Mouse (Mus musculus) mouse embryonic stem cell (cell line): ENCODE data around the gene Atxn2.
"Not testable (repeated sequence)": the region's sequence is repeated elsewhere in the genome, so short reads cannot be mapped to it uniquely, and the experiment has no call there.

Experiments used
- in situ Hi-C, 2 experiments: fragments of 300-500 bp; cut with MboI; formaldehyde crosslinking; loops; 1 replicate in 1 of 2; 3 replicates in 1 of 2; pipeline ENCODE4 v1.14.3; 2019 to 2020; ENCODE audit warnings: low sequenced_read_pairs in 2 of 2, low pct_unique_long_range_greater_than_20kb in 1 of 2, mixed read lengths in 1 of 2; ENCODE audit not compliant: unreplicated experiment in 1 of 2

Atxn2 gene

DNA sequence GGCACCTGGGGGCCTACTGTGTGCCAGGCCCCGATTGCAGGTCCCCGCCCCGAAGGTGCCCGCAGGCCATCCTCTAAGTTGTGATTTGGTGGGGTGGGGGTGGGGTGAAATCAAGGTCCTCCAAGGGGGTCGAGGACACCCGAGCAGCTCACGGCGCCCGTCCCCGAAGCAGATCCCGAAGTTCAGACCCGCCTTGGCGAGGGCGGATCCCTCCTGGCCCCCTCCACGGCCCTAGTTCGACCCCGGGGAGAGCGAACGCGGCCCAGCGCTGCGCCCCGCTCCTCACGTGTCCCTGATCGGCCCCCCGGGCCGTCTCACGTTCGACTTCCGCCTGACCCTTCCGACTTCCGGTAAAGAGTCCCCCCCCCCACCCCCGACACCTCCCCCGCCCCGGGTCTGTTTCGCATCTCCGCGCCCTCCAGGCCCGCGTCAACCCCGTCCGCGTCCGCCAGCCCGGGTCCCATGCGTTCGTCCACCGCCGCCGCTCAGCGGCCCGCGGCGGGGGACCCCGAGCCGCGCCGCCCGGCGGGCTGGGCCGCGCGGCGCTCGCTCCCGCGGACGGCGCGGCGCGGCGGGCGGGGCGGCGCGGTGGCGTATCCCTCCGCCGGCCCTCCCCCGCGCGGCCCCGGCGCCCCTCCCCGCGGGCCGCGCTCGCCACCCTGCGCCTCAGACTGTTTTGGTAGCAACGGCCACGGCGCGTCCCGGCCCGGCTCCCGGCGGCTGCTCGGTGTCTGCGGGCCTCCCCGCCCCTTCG, at the start of gene Atxn2:
TSS of gene Atxn2 (plus strand) at position 164 of the 754 bp plus-strand sequence.
- in situ Hi-C loops: no loop called here

- in situ Hi-C loops: no loop called here
Observed at GRCm38 (mm10) chr5:121661494-121661893, 49.6 kb upstream of the Atxn2 start.

GRCm38 (mm10) chr5:121663456-121663855, 47.7 kb upstream of the Atxn2 start:
- in situ Hi-C loops: no loop called here

DNA sequence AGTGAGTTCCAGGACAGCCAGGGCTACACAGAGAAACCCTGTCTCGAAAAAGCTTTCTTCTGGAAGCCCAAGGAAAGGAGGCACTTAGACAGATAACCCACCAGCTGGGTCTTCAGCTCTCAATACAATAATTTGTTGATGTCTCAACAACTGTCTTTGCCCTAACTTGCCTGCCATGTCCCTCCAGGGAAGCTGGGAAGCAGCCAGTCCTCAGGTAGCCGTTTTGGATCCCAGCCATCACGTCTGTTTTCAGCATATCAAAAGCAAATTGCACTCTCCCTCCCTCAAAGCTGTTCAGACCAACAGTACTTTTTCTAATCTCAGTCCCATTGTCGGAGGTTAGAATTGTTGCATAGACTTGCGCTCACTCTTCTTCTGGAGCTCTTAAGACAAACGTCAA, 47.1 kb upstream of the Atxn2 start:
- in situ Hi-C loops: no loop called here

DNA sequence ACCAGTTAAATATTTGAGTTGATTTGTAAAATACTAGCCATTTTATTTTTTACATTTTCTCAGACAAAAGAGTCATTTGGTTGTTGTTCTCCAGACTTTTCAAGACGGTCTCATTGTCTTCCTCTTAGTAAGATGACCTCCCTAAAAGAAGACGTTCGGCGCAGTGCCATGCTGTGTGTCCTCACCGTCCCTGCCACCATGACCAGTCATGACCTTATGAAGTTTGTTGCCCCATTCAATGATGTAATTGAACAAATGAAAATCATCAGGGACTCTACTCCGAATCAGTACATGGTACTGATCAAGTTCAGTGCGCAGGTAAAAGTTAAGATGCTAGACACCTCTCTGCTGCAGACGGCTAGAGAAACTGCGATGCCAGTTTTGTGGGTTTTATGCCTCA, 46.2 kb upstream of the Atxn2 start:
- in situ Hi-C loops: no loop called here

DNA sequence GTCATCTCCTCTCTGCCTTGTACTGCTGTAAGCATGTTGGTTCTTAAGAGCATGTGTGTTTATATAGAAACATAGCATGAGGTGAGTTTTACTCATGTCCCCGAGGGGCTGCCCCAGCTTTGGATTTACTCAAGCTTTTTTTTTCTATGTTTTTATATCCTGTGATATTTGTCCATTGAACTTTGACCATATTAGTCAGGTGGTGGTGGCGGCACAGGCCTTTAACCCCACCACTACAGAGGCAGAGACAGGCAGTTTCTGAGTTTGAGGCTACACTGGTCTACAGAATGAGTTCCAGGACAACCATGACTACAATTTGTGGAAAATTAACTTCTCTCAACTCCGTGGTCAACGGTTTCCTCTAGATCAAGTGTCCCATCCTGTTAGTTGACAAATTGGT, 44.1 kb upstream of the Atxn2 start:
- in situ Hi-C loops: no loop called here

GRCm38 (mm10) chr5:121668411-121668810, 42.7 kb upstream of the Atxn2 start:
- in situ Hi-C loops: no loop called here

DNA sequence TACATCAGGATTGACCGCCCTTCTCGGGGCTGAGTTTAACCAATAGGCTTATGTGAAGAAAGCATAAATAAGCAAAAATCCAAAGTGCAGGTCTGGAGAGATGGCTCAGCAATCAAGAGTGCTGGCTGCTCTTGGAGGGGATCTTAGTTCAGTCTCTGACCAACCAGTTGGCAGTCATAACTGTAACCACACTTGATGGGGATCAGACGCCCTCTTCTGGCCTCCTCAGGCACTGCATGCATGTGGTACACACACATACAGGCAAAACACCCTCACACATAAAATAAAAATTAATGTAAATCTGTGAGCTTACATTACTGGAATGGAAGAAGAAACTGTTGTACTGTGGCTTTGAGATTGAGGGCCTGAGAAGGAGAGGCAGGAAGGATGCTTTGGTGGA, 40.7 kb upstream of the Atxn2 start:
- in situ Hi-C loops: no loop called here

GRCm38 (mm10) chr5:121682250-121682649, 28.9 kb upstream of the Atxn2 start:
- in situ Hi-C loops: no loop called here

GRCm38 (mm10) chr5:121685495-121685894, 25.6 kb upstream of the Atxn2 start:
- in situ Hi-C loops: no loop called here

DNA sequence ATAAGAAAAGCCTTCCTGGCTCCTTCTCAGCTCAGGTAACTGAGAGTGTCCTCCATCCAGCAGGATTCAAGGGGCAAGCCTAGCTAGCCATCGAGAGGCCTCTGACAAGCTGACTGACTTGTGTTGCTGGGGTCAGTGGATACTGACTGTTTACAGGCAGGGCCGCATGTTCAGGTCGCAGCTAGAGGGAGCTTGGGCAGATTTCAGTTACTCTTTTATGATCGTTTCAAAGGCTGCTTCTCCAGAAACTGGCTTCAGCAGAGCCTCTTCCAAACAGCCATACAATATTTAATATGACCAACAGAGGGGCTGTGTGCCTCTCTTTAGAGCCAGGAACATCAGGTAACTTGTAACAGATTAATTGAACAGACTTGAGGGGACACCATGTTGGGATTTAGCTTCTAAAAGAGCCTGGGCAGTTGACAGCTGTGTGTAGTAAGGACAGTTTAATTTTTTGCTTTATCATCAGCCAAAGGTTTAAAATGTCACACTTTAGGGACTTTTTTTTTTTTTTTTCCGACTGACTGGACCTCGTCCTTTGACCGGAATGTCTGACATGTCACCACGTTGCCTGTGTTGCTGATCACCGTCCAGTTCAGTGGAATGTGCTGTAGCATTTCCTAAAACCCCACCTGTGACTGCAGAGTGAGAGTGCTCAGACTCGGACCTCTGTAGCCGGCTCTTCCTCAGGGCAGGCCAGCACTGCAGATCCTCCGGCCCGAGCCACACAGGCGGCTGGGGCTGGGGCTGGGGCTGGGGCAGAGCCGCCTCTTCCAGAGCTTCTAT, 24.8 kb upstream of the Atxn2 start:
- in situ Hi-C loops: no loop called here

DNA sequence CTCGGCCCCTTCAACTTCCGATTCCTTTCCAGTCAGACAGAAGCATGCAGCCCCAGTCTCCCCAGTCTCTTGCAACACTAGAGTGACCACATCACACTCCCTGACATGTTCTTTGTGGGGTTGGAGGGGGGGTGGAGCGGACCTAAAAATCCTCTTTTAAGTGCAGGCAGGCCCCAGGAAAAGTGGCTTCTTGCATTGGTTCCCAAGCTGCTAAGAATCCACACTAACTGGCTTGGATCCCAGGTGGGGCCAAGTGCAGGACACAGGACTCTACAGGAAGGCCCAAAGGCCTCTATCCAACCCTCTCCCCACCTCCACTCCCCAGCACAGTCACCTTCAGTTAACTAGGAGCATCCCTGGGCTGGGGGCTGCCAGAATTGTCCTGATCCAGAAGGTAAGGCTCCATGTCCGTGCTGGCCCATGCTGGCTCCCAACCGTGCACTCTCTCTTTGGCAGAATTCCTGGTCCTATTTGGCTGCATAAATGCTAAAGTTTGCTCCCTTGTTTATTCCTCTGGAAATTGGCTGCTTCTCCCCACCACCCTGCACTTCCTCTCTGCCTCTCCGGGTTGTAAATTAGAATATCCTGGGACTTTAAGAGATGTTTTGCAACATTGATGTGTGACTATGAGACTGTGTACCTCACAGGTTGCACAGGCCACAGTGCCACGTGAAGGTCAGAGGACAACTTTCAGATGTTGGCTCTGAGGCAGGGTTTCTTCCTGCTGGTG, 20.5 kb upstream of the Atxn2 start:
- in situ Hi-C loops: no loop called here

DNA sequence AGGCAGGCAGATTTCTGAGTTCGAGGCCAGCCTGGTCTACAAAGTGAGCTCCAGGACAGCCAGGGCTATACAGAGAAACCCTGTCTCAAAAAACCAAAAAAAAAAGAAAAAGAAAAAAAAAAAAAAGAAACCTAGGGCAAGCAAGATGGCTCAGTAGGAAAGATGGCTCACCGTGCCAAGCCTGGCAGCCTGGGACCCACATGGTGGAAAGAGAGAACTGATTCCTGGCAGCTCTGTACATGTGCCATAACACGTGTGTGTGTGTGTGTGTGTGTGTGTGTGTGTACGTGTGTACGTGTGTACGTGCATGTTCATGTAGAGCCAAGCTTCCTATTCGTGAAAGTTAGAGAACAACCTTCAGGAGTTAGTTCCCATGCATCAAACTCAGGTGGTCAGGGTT, 19.7 kb upstream of the Atxn2 start:
- in situ Hi-C loops: not testable (repeated sequence)

DNA sequence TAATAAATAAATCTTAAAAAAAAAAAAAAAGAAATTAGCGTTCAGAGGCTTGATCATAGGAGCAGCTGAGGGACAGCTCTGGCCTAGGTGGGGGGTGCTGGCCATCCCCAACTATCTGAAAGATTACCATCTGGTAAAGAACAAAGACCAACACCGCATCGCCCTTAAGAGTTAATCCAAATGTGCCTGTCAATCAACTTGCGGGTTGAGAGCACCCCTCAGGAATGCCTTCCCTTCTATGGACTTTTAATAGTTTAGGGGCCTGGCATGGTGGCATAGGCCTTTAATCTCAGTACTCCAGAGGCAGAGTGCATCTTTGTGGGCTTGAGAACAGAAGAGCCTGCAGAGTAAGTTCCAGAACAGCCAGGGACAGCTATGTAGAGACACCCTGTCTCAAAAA, 18.2 kb upstream of the Atxn2 start:
- in situ Hi-C loops: no loop called here

DNA sequence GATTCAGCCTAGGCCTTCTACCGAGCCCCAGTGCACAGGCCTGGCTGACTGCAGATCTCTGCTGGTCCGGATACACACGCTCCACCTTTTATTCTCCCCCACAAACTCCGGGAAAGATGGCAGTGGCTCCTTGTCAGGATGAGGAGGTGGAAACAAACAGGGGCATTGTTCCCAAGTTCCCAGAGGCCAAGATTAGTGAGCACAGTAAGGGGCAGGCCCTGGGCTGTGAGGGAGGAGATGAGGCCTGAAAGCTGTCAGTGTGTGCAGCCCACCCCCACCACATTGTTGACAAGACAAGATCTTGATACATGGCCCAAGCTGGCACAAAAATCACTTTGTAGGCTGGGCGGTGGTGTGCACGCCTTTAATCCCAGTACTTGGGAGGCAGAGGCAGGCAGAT, 14.4 kb upstream of the Atxn2 start:
- in situ Hi-C loops: no loop called here

DNA sequence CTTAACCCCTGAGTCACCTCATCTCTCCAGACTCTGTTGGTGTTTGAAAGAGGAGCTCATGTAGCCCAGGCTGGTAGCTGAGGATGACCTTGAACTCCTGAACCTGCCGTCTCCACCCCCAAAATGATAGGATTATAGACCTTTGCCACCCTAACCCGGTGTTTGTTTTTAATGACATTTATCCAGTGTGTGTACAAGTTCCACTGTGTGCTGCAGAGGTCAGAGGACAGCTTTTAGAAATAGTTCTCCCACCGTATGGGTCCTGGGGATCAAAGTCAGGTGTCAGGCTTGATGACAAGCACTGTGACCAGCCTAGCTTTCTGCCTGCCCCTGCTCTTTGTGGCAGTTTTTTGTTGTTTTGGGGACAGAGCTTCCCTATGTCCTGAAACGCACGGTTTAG, 11.2 kb upstream of the Atxn2 start:
- in situ Hi-C loops: no loop called here

GRCm38 (mm10) chr5:121700496-121700895, 10.6 kb upstream of the Atxn2 start:
- in situ Hi-C loops: no loop called here

DNA sequence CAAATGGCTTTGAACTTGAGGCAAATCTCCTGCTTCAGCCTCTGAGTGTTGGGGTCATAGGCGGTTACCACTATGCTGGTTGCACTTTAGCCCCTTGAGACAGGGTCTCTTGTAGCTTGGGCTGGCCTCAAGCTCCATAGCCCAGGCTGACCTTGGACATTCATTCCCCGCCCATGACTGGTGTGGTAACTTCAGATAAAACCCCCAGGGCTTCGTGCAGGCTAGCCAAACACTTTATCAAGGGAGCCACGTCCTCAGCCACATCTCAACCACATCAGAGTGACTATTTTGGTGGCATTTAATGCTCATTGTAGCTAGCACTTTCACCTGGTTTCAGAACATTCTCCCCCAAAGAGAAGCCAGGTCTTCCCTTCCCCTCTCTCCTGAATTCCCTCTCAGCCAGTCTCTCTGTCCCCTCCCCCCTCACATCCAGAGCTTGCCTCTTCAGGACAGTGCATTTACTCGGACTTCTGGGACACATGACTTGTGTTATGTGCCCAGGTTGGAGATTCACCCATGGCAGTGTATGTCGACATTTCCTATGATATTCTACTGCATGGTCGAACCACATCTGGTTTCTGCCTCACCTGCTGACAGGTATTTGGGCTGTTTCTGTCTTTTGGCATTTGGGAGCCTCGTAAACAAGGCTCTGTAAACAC, 9.9 kb upstream of the Atxn2 start:
- in situ Hi-C loops: no loop called here

DNA sequence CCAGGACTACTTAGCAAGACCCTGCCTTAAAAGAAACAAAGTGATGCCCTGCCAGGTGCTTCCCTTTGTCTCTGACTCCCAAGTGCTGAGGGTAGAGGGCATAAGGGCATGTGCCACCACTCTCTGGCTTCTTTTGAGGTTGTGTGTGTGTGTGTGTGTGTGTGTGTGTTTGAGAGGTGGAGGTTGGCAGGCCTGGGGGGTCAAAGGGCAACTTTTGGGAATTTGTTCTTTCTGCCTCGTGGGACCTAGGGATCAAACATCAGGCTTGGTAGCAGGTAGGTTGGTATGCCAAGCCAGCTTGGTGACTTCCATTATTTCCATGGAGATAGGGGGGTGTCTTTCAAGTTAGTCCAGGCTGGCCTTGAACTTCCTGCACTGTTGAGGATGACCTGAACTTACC, 7.8 kb upstream of the Atxn2 start:
- in situ Hi-C loops: no loop called here
